9 mouse cellular contexts compared by ENCODE assay signal in the genomic region with DNA sequence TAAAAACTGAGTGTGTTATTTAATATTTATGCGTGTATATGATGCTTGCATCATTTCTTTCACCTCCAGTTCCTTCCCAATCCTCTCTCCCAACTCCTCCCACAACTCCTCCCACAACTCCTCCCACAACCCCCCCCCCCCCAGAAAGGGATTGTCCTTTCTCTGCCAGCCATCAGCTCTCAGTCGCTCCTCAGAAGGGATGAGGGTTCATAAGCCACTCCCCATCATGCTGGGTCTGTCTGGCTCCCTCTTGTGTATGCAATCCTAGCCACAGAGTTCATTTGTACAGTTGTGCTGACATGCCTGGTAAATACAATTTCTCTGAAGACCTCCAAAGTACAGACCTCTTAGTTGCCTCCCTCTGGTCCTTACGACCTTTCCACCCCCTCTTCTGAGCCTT. TPM values are rescaled to one million over a fixed set of nuclear protein-coding genes. Genes with fewer than 3 reads are reported as not detected.
A peak's percentile ranks its signal among the peaks of the same experiment; 100 is the strongest.
DNase-seq lines count a peak whose midpoint lies in the region; ATAC-seq and TF ChIP-seq lines count a peak whose summit lies in the region.
"Had no signal": no experiment of that assay in that cellular context is flagged by ENCODE, and none has a peak within 500 bp of the region (broad histone marks: within the 10 kb centered on the region; RNA-seq: fewer than 3 reads in every experiment).

No protein-coding gene starts in this region.

- H3K36me3 ChIP-seq in testis, adult 2 months (ENCODE audit: control insufficient read depth, insufficient read depth, low read length): no peaks in the 10 kb centered on the region
- H3K36me3 ChIP-seq in liver, embryonic 16.5 days (ENCODE audit: control insufficient read depth, insufficient read depth): no peaks in the 10 kb centered on the region

- DNase-seq in testis, postnatal 10 days (ENCODE audit: low spot score): no peak
- no peak for DNase-seq in thymus, postnatal 0 days (ENCODE audit: low spot score)
- no peak for DNase-seq in heart, postnatal 36 days
- no peak for DNase-seq in gastrocnemius, postnatal 25 days
- DNase-seq: cerebellum, postnatal 10 days; kidney, postnatal 10 days had no signal

- no peak for TF ChIP-seq CTCF in testis, adult 2 months (IDR thresholded peaks at IDR 0.05; ENCODE audit: control insufficient read depth, insufficient read depth, insufficient replicate concordance, low read depth, low read length)

- no peaks in the 10 kb centered on the region for H3K27me3 ChIP-seq in testis, adult 2 months (ENCODE audit: control insufficient read depth, insufficient read depth, low read length)
- no peaks in the 10 kb centered on the region for H3K27me3 ChIP-seq in liver, embryonic 16.5 days (ENCODE audit: control insufficient read depth, insufficient read depth, low read depth, low read length)

- 23% methylated on average over 3 of the region's 3 CpGs for WGBS in liver, embryonic 16.5 days (ENCODE audit: insufficient replicate concordance)

- H3K9ac ChIP-seq in liver, embryonic 16.5 days (ENCODE audit: low read depth, low read length): no peak overlapping the region

- H3K4me2 ChIP-seq in liver, embryonic 16.5 days (ENCODE audit: low read depth, low read length): no peak overlapping the region

- no peak for TF ChIP-seq POLR2A in testis, adult 2 months (IDR thresholded peaks at IDR 0.05; ENCODE audit: control insufficient read depth, low read depth, low read length)

- no peak overlapping the region for H3K27ac ChIP-seq in testis, adult 2 months (ENCODE audit: control insufficient read depth, insufficient read depth, low read depth, low read length)
- H3K27ac ChIP-seq in liver, embryonic 16.5 days (ENCODE audit: low read length): peak overlapping the region; percentile 54

- intact Hi-C loops in heart, postnatal 36 days (cut with DNase I): no loop called here

- no peaks in the 10 kb centered on the region for H3K9me3 ChIP-seq in liver, embryonic 16.5 days (replicated peaks; ENCODE audit: control insufficient read depth, low read length)

- no peaks in the 10 kb centered on the region for H3K4me1 ChIP-seq in testis, adult 2 months (ENCODE audit: control insufficient read depth, insufficient read depth, low read length)
- peaks cover 60% of the 10 kb centered on the region for H3K4me1 ChIP-seq in liver, embryonic 16.5 days (ENCODE audit: control insufficient read depth, low read depth, low read length)

- peak; percentile 22 for ATAC-seq in erythroid progenitor cell, adult 5-6 weeks (replicated peaks; ENCODE audit: low FRiP score, poor library complexity, severe bottlenecking)
- peak; percentile 12; the same call in 1 of the 2 replicates for ATAC-seq in liver, embryonic 16.5 days (ENCODE audit: low read depth)

- H3K4me3 ChIP-seq in testis, adult 2 months (ENCODE audit: control insufficient read depth, low read depth, low read length): peak overlapping the region; percentile 58
- H3K4me3 ChIP-seq in liver, embryonic 16.5 days (ENCODE audit: low read depth, low read length): no peak overlapping the region

RNA-seq across cellular contexts. Expression of a gene that starts 3.6 kb away (rescaled TPM):
- 74.8 and 83.7 TPM in 2 replicates for polyA plus RNA-seq in testis, adult 2 months (2012; rRNA removed)
- total RNA-seq in erythroid progenitor cell, adult 5-6 weeks (2015; ENCODE audit: low replicate concordance): not detected in 2 replicates
- not detected in 2 replicates for total RNA-seq in erythroid progenitor cell, adult 5-6 weeks (2017; ENCODE audit: low replicate concordance)
- polyA plus RNA-seq in liver, embryonic 16.5 days (2015; fragmentation: Nextera tagmentation; extraction: Ambion mirVana): 0.02 TPM in 1 of 2 replicates, not detected in the other
- not detected in 2 replicates for polyA plus RNA-seq in thymus, postnatal 0 days (2015; fragmentation: Nextera tagmentation; extraction: Ambion mirVana)
- not detected for total RNA-seq in heart, postnatal 36 days (2021)
- total RNA-seq in gastrocnemius, postnatal 25 days (2021): not detected

RNA-seq across cellular contexts. Expression of a gene that starts 11.4 kb away (rescaled TPM):
- 45.6 and 46.7 TPM in 2 replicates for polyA plus RNA-seq in testis, adult 2 months (2012; rRNA removed)
- 2.9 and 3.2 TPM in 2 replicates for total RNA-seq in erythroid progenitor cell, adult 5-6 weeks (2015; ENCODE audit: low replicate concordance)
- total RNA-seq in erythroid progenitor cell, adult 5-6 weeks (2017; ENCODE audit: low replicate concordance): 0.13 TPM in 1 of 2 replicates, not detected in the other
- polyA plus RNA-seq in liver, embryonic 16.5 days (2015; fragmentation: Nextera tagmentation; extraction: Ambion mirVana): not detected in 2 replicates
- not detected in 2 replicates for polyA plus RNA-seq in thymus, postnatal 0 days (2015; fragmentation: Nextera tagmentation; extraction: Ambion mirVana)
- total RNA-seq in heart, postnatal 36 days (2021): not detected
- under 1 TPM in 1 of 2 experiments, not detected in 1; 0.26 TPM for total RNA-seq in gastrocnemius, postnatal 25 days (2021)

RNA-seq across cellular contexts. Expression of a gene that starts 23.1 kb away (rescaled TPM):
- polyA plus RNA-seq in testis, adult 2 months (2012; rRNA removed): 118 and 120 TPM in 2 replicates
- total RNA-seq in erythroid progenitor cell, adult 5-6 weeks (2015; ENCODE audit: low replicate concordance): not detected in 2 replicates
- total RNA-seq in erythroid progenitor cell, adult 5-6 weeks (2017; ENCODE audit: low replicate concordance): not detected in 2 replicates
- polyA plus RNA-seq in liver, embryonic 16.5 days (2015; fragmentation: Nextera tagmentation; extraction: Ambion mirVana): not detected in 2 replicates
- 0.04 TPM in 2 replicates for polyA plus RNA-seq in thymus, postnatal 0 days (2015; fragmentation: Nextera tagmentation; extraction: Ambion mirVana)
- total RNA-seq in heart, postnatal 36 days (2021): not detected
- total RNA-seq in gastrocnemius, postnatal 25 days (2021): not detected

RNA-seq across cellular contexts. Expression of a gene that starts 25.1 kb away (rescaled TPM):
- polyA plus RNA-seq in testis, adult 2 months (2012; rRNA removed): 111 and 122 TPM in 2 replicates
- total RNA-seq in erythroid progenitor cell, adult 5-6 weeks (2015; ENCODE audit: low replicate concordance): not detected in 2 replicates
- total RNA-seq in erythroid progenitor cell, adult 5-6 weeks (2017; ENCODE audit: low replicate concordance): not detected in 2 replicates
- polyA plus RNA-seq in liver, embryonic 16.5 days (2015; fragmentation: Nextera tagmentation; extraction: Ambion mirVana): 0.12 TPM in 1 of 2 replicates, not detected in the other
- polyA plus RNA-seq in thymus, postnatal 0 days (2015; fragmentation: Nextera tagmentation; extraction: Ambion mirVana): not detected in 2 replicates
- not detected for total RNA-seq in heart, postnatal 36 days (2021)
- total RNA-seq in gastrocnemius, postnatal 25 days (2021): not detected

RNA-seq across cellular contexts. Expression of a gene that starts 34.4 kb away (rescaled TPM):
- 149 and 158 TPM in 2 replicates for polyA plus RNA-seq in testis, adult 2 months (2012; rRNA removed)
- 543 and 663 TPM in 2 replicates for total RNA-seq in erythroid progenitor cell, adult 5-6 weeks (2015; ENCODE audit: low replicate concordance)
- total RNA-seq in erythroid progenitor cell, adult 5-6 weeks (2017; ENCODE audit: low replicate concordance): 331 and 419 TPM in 2 replicates
- polyA plus RNA-seq in liver, embryonic 16.5 days (2015; fragmentation: Nextera tagmentation; extraction: Ambion mirVana): 224 and 231 TPM in 2 replicates
- 68.9 and 73.8 TPM in 2 replicates for polyA plus RNA-seq in thymus, postnatal 0 days (2015; fragmentation: Nextera tagmentation; extraction: Ambion mirVana)
- total RNA-seq in heart, postnatal 36 days (2021): 100 to 1,000 TPM; 215 to 228 TPM
- 100 to 1,000 TPM; 171 to 180 TPM for total RNA-seq in gastrocnemius, postnatal 25 days (2021)
